Mouse (Mus musculus) forebrain, embryonic 11.5 days (tissue): ENCODE data around the gene Adamts2. TPM values are rescaled to one million over a fixed set of nuclear protein-coding genes. Genes with fewer than 3 reads are reported as not detected.

Experiments used
- ATAC-seq: fragments of 200-750 bp; cut with Nextera tagmentation; replicated peaks from 2 replicates; pipeline ENCODE4 v1.8.0; 2017; ENCODE audit warnings: moderate TSS enrichment; ENCODE audit not compliant: low FRiP score
- DNase-seq: peaks from one replicate; pipeline ENCODE4 v3.0.0-alpha.2; 2017; ENCODE audit warnings: low spot score
- H3K27ac ChIP-seq: fragments of 300-500 bp; sonication (generic); 2 replicates; pipeline ENCODE4 v1.5.1; 2014; ENCODE audit warnings: low read depth, low read length
- H3K27me3 ChIP-seq: fragments of 300-500 bp; sonication (generic); 2 replicates; pipeline ENCODE4 v1.6.1; 2014; ENCODE audit warnings: mild to moderate bottlenecking, low read length, mixed read lengths; ENCODE audit not compliant: control insufficient read depth, insufficient read depth
- H3K36me3 ChIP-seq: fragments of 300-500 bp; sonication (generic); 2 replicates; pipeline ENCODE4 v1.6.1; 2014; ENCODE audit warnings: mild to moderate bottlenecking, low read length, moderate library complexity, mixed read lengths; ENCODE audit not compliant: control insufficient read depth, insufficient read depth
- H3K4me1 ChIP-seq: fragments of 300-500 bp; sonication (generic); replicated peaks from 2 replicates; pipeline ENCODE4 v1.6.1; 2014; ENCODE audit warnings: low read length, mixed read lengths; ENCODE audit not compliant: control insufficient read depth, insufficient read depth
- H3K4me2 ChIP-seq: fragments of 300-500 bp; sonication (generic); 2 replicates; pipeline ENCODE4 v1.6.1; 2014; ENCODE audit warnings: low read depth, mild to moderate bottlenecking, low read length, moderate library complexity, mixed read lengths; ENCODE audit not compliant: severe bottlenecking
- H3K4me3 ChIP-seq: fragments of 300-500 bp; sonication (generic); 2 replicates; pipeline ENCODE4 v1.5.1; 2014; ENCODE audit warnings: low read depth, low read length
- H3K9ac ChIP-seq: fragments of 300-500 bp; sonication (generic); 2 replicates; pipeline ENCODE4 v1.6.1; 2014; ENCODE audit warnings: low read length
- H3K9me3 ChIP-seq: fragments of 300-500 bp; sonication (generic); 2 replicates; pipeline ENCODE4 v1.6.1; 2016; ENCODE audit warnings: low read length, mixed read lengths; ENCODE audit not compliant: control insufficient read depth
- WGBS: fragments of 180-500 bp; shearing (Covaris S2); extraction: QIAGEN DNeasy Blood & Tissue Kit; methylation state at CpG from one replicate; pipeline ENCODE4 v1.1.7; 2014; 5-methylcytosine and 5-hydroxymethylcytosine counted together
- polyA plus RNA-seq: library from polyadenylated mRNA; unstranded; fragments of >200 nt; fragmentation: Nextera tagmentation; extraction: Ambion mirVana; gene quantifications from 2 replicates; pipeline ENCODE4 v1.2.1, GENCODE M21; 2014

The Adamts2 gene
- polyA plus RNA-seq, 1 experiment from 2014 or later = 1.0 TPM

GRCm38 (mm10) chr11:50611181-50611580 lies 9.3 kb downstream of the Adamts2 start:
- WGBS = 79% methylated on average over 5 of the region's 5 CpGs
- ATAC-seq = no peak
- Histone ChIP-seq H3K27ac (no peak overlapping the region), H3K4me1 (no peaks in the 10 kb centered on the region), H3K4me2 (no peak overlapping the region), H3K27me3 (no peaks in the 10 kb centered on the region), H3K9me3 (no peaks in the 10 kb centered on the region), H3K4me3 (no peak overlapping the region), H3K36me3 (no peaks in the 10 kb centered on the region), H3K9ac (no peak overlapping the region)
- no peak for DNase-seq

DNA sequence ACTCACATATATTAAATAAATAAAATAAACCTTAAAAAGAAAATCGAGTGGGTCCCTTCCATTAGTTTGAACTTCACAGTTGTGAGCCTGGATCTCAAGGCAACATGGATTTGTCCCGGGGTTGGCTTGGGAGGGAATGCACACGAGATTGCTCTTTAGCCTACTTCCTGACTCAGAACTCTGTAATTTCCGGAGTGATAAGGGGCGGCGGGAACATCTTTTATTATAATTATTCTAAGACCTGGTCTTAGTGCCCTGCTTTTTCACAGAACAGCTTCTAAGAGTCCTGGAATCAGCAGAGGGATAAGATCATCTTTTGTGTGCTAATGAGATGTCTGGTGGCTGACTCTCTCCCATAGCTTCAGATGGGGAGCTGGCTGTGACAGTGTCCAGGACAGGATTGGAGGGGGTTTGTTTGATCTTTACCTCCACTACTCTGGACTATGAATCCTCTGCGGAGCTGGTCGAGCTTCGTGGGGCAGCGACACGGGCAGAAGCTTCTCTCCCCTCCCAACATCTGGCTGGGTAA lies 15.2 kb downstream of the Adamts2 start:
- Histone ChIP-seq H3K4me3 (no peak overlapping the region), H3K27ac (no peak overlapping the region), H3K4me1 (no peaks in the 10 kb centered on the region), H3K27me3 (no peaks in the 10 kb centered on the region), H3K9ac (no peak overlapping the region), H3K9me3 (no peaks in the 10 kb centered on the region), H3K36me3 (no peaks in the 10 kb centered on the region), H3K4me2 (no peak overlapping the region)
- no peak for ATAC-seq
- 95% methylated on average over 11 of the region's 11 CpGs for WGBS
- DNase-seq = no peak

GRCm38 (mm10) chr11:50620926-50621325 lies 19.0 kb downstream of the Adamts2 start:
- Histone ChIP-seq H3K9ac (no peak overlapping the region), H3K36me3 (no peaks in the 10 kb centered on the region), H3K27ac (no peak overlapping the region), H3K4me3 (no peak overlapping the region), H3K4me1 (no peaks in the 10 kb centered on the region), H3K4me2 (no peak overlapping the region), H3K9me3 (no peaks in the 10 kb centered on the region), H3K27me3 (no peaks in the 10 kb centered on the region)
- ATAC-seq (no peak), DNase-seq (no peak)
- 91% methylated on average over 4 of the region's 4 CpGs for WGBS

- no peaks in the 10 kb centered on the region for H3K27me3 ChIP-seq
- H3K9ac ChIP-seq = no peak overlapping the region
- no peaks in the 10 kb centered on the region for H3K36me3 ChIP-seq
- no peak overlapping the region for H3K4me2 ChIP-seq
- no peak for DNase-seq
- ATAC-seq = no peak
- WGBS = 88% methylated on average over 5 of the region's 5 CpGs
- H3K4me1 ChIP-seq = no peaks in the 10 kb centered on the region
- H3K4me3 ChIP-seq = no peak overlapping the region
- H3K27ac ChIP-seq = no peak overlapping the region
- no peaks in the 10 kb centered on the region for H3K9me3 ChIP-seq
Observed at GRCm38 (mm10) chr11:50621364-50621763, 19.5 kb downstream of the Adamts2 start.

DNA sequence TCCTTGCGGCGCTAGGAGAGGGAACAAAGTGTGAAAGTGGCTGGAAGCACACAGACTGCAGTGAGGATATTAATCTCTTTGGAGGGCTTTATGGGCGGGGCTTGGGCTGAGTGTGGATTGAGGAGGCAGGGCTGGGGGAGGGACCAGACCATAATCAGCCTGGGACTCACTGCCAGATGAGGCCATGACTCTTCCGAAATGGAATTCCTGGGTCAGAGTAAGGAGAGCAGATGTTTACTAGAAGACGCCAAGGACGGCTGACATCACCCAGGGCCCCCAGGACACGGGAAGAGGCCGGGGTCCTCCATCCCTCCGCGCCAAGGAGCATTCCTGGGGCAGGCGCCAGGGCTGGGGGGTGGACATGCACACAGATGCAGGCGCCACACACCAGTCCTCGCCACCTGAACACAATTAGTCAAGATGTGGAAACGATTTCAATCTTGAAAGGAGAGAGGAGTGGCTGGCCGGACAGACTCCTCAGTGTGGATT lies 20.4 kb downstream of the Adamts2 start:
- DNase-seq (peak; percentile 64), ATAC-seq (no peak)
- Histone ChIP-seq H3K4me2 (no peak overlapping the region), H3K27me3 (no peaks in the 10 kb centered on the region), H3K4me3 (no peak overlapping the region), H3K9me3 (no peaks in the 10 kb centered on the region), H3K9ac (no peak overlapping the region), H3K27ac (no peak overlapping the region), H3K4me1 (no peaks in the 10 kb centered on the region), H3K36me3 (no peaks in the 10 kb centered on the region)
- WGBS = 64% methylated on average over 15 of the region's 15 CpGs

DNA sequence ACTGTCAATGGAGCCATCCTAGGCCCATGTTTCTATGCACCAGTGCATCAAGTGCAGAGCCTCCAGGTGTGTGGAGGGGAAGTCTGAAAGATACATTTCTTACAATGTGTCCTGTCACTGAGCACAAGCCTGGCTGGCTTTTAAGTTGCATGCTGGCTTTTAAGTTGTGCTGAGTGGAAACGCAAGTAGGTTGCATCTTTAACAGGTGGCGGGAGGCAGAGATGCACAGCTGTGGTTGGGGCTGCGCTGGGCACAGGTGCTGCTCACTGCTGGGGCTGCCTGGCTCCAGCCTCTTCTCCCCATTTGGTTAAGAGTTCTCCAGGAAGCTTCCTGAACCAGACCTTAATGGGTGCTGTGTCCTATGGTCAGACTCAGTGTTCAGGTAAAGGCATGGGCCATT lies 21.9 kb downstream of the Adamts2 start:
- no peak for DNase-seq
- no peak for ATAC-seq
- no peaks in the 10 kb centered on the region for H3K27me3 ChIP-seq
- no peaks in the 10 kb centered on the region for H3K36me3 ChIP-seq
- no peak overlapping the region for H3K9ac ChIP-seq
- 0 out of 2 replicates have a peak, but pooled peaks cover 1% of the 10 kb centered on the region for H3K4me1 ChIP-seq
- no peak overlapping the region for H3K4me2 ChIP-seq
- 93% methylated on average over 3 of the region's 3 CpGs for WGBS
- H3K27ac ChIP-seq = no peak overlapping the region
- no peak overlapping the region for H3K4me3 ChIP-seq
- H3K9me3 ChIP-seq = no peaks in the 10 kb centered on the region

GRCm38 (mm10) chr11:50624239-50624638 lies 22.4 kb downstream of the Adamts2 start:
- DNase-seq (no peak), ATAC-seq (no peak)
- no peak overlapping the region for H3K27ac ChIP-seq
- no peak overlapping the region for H3K4me3 ChIP-seq
- H3K36me3 ChIP-seq = no peaks in the 10 kb centered on the region
- no peak overlapping the region for H3K9ac ChIP-seq
- H3K4me1 ChIP-seq = peaks cover 4% of the 10 kb centered on the region; the same call in 1 of the 2 replicates
- H3K9me3 ChIP-seq = no peaks in the 10 kb centered on the region
- whole genome bisulfite sequencing = 48% methylated on average over 2 of the region's 2 CpGs
- H3K4me2 ChIP-seq = no peak overlapping the region
- no peaks in the 10 kb centered on the region for H3K27me3 ChIP-seq

- ATAC-seq (no peak), DNase-seq (no peak)
- H3K4me2 ChIP-seq = no peak overlapping the region
- 60% methylated on average over 5 of the region's 5 CpGs for WGBS
- no peak overlapping the region for H3K27ac ChIP-seq
- H3K27me3 ChIP-seq = no peaks in the 10 kb centered on the region
- H3K4me3 ChIP-seq = no peak overlapping the region
- peaks cover 5% of the 10 kb centered on the region; the same call in 1 of the 2 replicates for H3K4me1 ChIP-seq
- H3K9me3 ChIP-seq = no peaks in the 10 kb centered on the region
- H3K36me3 ChIP-seq = no peaks in the 10 kb centered on the region
- no peak overlapping the region for H3K9ac ChIP-seq
Observed at GRCm38 (mm10) chr11:50624720-50625119, 22.8 kb downstream of the Adamts2 start.

DNA sequence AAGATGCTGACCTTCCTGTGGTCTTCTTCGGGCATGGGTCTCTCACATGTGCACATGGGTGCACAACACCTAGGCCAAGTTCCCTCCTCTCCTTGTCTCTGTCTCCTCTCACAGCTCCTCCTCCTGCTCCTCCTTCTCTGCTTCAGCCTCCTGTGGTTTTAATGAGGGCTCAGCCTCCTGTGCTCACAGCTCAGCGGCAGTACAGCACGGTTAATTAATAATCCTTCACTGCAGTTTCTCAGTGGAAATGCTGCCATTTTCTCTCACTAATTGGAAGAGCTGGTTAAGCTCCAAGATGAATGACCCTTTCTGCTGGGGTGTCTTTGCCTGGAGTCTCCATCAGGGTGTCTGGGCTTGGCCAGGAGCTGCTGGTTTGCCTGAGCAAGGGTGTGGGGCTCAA lies 27.0 kb downstream of the Adamts2 start:
- no peak overlapping the region for H3K4me3 ChIP-seq
- 30% methylated on average over 3 of the region's 3 CpGs for WGBS
- H3K9ac ChIP-seq = no peak overlapping the region
- no peaks in the 10 kb centered on the region for H3K36me3 ChIP-seq
- no peak overlapping the region for H3K4me2 ChIP-seq
- no peaks in the 10 kb centered on the region for H3K9me3 ChIP-seq
- DNase-seq (no peak), ATAC-seq (peak; percentile 75)
- H3K27ac ChIP-seq = peak overlapping the region; percentile 46; the same call in 1 of the 2 replicates
- H3K27me3 ChIP-seq = no peaks in the 10 kb centered on the region
- H3K4me1 ChIP-seq = peaks cover 5% of the 10 kb centered on the region; the same call in 1 of the 2 replicates
